Mouse (Mus musculus) c-Kit-positive CD71-positive TER-119-positive erythroid progenitor cells, embryonic 14.5 days (primary cell): ENCODE results near the gene Hmgxb4.
A peak's percentile ranks its signal among the peaks of the same experiment; 100 is the strongest.

Experiments
- DNase-seq: peaks from one replicate; pipeline ENCODE4 v3.0.0-alpha.2; 2013; ENCODE audit warnings: low spot score

Hmgxb4 gene

GRCm38 (mm10) chr8:75018274-75018972, 25.3 kb downstream of the Hmgxb4 start:
- DNase-seq = no peak

GRCm38 (mm10) chr8:75023660-75024316, 30.6 kb downstream of the Hmgxb4 start:
- no peak for DNase-seq

- no peak for DNase-seq
Measured at GRCm38 (mm10) chr8:75025809-75026208, 32.7 kb downstream of the Hmgxb4 start.

- no peak for DNase-seq
Measured at GRCm38 (mm10) chr8:75030453-75031024, 37.4 kb downstream of the Hmgxb4 start.

- no peak for DNase-seq
Measured at GRCm38 (mm10) chr8:75032961-75033360, 39.8 kb downstream of the Hmgxb4 start.

GRCm38 (mm10) chr8:75033511-75034243, 40.5 kb downstream of the Hmgxb4 start, which contains the start of gene Tom1:
Tom1 (plus strand) TSS chr8:75033705.
- peak; percentile 99 for DNase-seq

GRCm38 (mm10) chr8:75034285-75034684, 41.1 kb downstream of the Hmgxb4 start:
- no peak for DNase-seq

GRCm38 (mm10) chr8:75035640-75036039, 42.5 kb downstream of the Hmgxb4 start:
- no peak for DNase-seq

GRCm38 (mm10) chr8:75038497-75038896, 45.3 kb downstream of the Hmgxb4 start:
- no peak for DNase-seq

- DNase-seq = no peak
Measured at GRCm38 (mm10) chr8:75039754-75040153, 46.6 kb downstream of the Hmgxb4 start.

- DNase-seq = no peak
Measured at GRCm38 (mm10) chr8:75042171-75042570, 49.0 kb downstream of the Hmgxb4 start.

- no peak for DNase-seq
Measured at GRCm38 (mm10) chr8:75042974-75043373, 49.8 kb downstream of the Hmgxb4 start.

GRCm38 (mm10) chr8:75046303-75046702, 53.1 kb downstream of the Hmgxb4 start:
- no peak for DNase-seq

GRCm38 (mm10) chr8:75047784-75048183, 54.6 kb downstream of the Hmgxb4 start:
- no peak for DNase-seq

GRCm38 (mm10) chr8:75053342-75053741, 60.2 kb downstream of the Hmgxb4 start:
- no peak for DNase-seq

- DNase-seq = no peak
Measured at GRCm38 (mm10) chr8:75055673-75056072, 62.5 kb downstream of the Hmgxb4 start.

- DNase-seq = no peak
Measured at GRCm38 (mm10) chr8:75060022-75060421, 66.9 kb downstream of the Hmgxb4 start.

- DNase-seq = no peak
Measured at GRCm38 (mm10) chr8:75060815-75061214, 67.7 kb downstream of the Hmgxb4 start.

GRCm38 (mm10) chr8:75063290-75063689, 70.1 kb downstream of the Hmgxb4 start:
- no peak for DNase-seq

- no peak for DNase-seq
Measured at GRCm38 (mm10) chr8:75064790-75065189, 71.6 kb downstream of the Hmgxb4 start.

GRCm38 (mm10) chr8:75067287-75067686, 74.1 kb downstream of the Hmgxb4 start:
- DNase-seq = no peak

- DNase-seq = no peak
Measured at GRCm38 (mm10) chr8:75070297-75070696, 77.1 kb downstream of the Hmgxb4 start.
